Mouse (Mus musculus) G1E (cell line): ENCODE measurements around the gene Ccdc12. TPM values are rescaled to one million over a fixed set of nuclear protein-coding genes. Genes with fewer than 3 reads are reported as not detected.

Source experiments
- ATAC-seq: 2 replicates; pipeline ENCODE4 v1.8.0; 2016; ENCODE audit warnings: mild to moderate bottlenecking; ENCODE audit not compliant: insufficient number of reproducible peaks, poor library complexity, low FRiP score, severe bottlenecking; ENCODE audit errors: extremely low read depth
- DNase-seq: peaks from one replicate; pipeline ENCODE4 v3.0.0; 2012; ENCODE audit warnings: low spot score
- H3K27me3 ChIP-seq: 2 replicates; pipeline ENCODE4 v1.6.1; 2012; ENCODE audit warnings: mild to moderate bottlenecking, low read length, inconsistent platforms; ENCODE audit not compliant: insufficient read depth
- H3K36me3 ChIP-seq: replicated peaks from 2 replicates; pipeline ENCODE3; 2012; ENCODE audit warnings: mild to moderate bottlenecking, inconsistent platforms
- H3K4me1 ChIP-seq: 2 replicates; pipeline ENCODE4 v1.6.1; 2012; ENCODE audit warnings: low read depth, low read length, inconsistent platforms, mixed read lengths; ENCODE audit not compliant: insufficient read depth
- H3K4me3 ChIP-seq: 2 replicates; pipeline ENCODE4 v1.5.1; 2012; ENCODE audit warnings: low read depth, mild to moderate bottlenecking, inconsistent platforms, low read length, moderate library complexity, mixed read lengths
- H3K9me3 ChIP-seq: replicated peaks from 2 replicates; pipeline ENCODE4 v1.6.1; 2012; ENCODE audit warnings: inconsistent platforms
- CTCF ChIP-seq: IDR thresholded peaks from 2 replicates; pipeline ENCODE4 v1.5.1; 2012; ENCODE audit warnings: low read depth, low read length, inconsistent platforms, mixed read lengths
- GATA1 ChIP-seq: IDR thresholded peaks from 2 replicates; pipeline ENCODE4 v1.6.1; 2012; ENCODE audit warnings: borderline replicate concordance, low read length, inconsistent platforms, mixed read lengths
- GATA2 ChIP-seq: IDR thresholded peaks from 2 replicates; pipeline ENCODE4 v1.6.1; 2012; ENCODE audit warnings: low read depth, low read length, inconsistent platforms, borderline replicate concordance
- POLR2AphosphoS5 ChIP-seq: IDR thresholded peaks from 2 replicates; pipeline ENCODE4 v1.6.1; 2012; ENCODE audit warnings: low read depth, low read length, inconsistent platforms; ENCODE audit not compliant: insufficient replicate concordance
- TAL1 ChIP-seq: conservative IDR thresholded peaks from 2 replicates; pipeline ENCODE4 v1.6.1; 2012; ENCODE audit warnings: low read depth, low read length, inconsistent platforms, mixed read lengths
- polyA plus RNA-seq: library from polyadenylated mRNA; stranded (reverse); fragments of >175 nt; gene quantifications from 2 replicates; pipeline ENCODE4 v1.2.3, GENCODE M21; 2012
- total RNA-seq, 2 experiments: library from RNA; stranded (forward) in 1 of 2; stranded (reverse) in 1 of 2; fragments of 200-1000 nt in 1 of 2; fragments of >200 nt in 1 of 2; fragmentation: Nextera tagmentation in 1 of 2; gene quantifications; 2 replicates each; pipeline ENCODE4 v1.2.3; 2014 to 2017

Ccdc12 gene
- total and polyA plus RNA-seq, 3 experiments: 36.2 to 331 (median 202) TPM

- peaks cover 45% of the 10 kb centered on the region for H3K36me3 ChIP-seq
- no peak for ATAC-seq
- no peak for TF ChIP-seq CTCF
- TF ChIP-seq GATA2: no peak
- TF ChIP-seq TAL1: no peak
- TF ChIP-seq POLR2AphosphoS5: no peak
- no peak for TF ChIP-seq GATA1
- H3K9me3 ChIP-seq: peaks cover 5% of the 10 kb centered on the region
- peaks cover 8% of the 10 kb centered on the region; the same call in 1 of the 2 replicates for H3K27me3 ChIP-seq
- peaks cover 2% of the 10 kb centered on the region; the same call in 1 of the 2 replicates for H3K4me1 ChIP-seq
- no peak overlapping the region for H3K4me3 ChIP-seq
- no peak for DNase-seq
These were observed 62.5 kb downstream of the Ccdc12 start for GRCm38 (mm10) chr9:110718810-110719209.

DNA sequence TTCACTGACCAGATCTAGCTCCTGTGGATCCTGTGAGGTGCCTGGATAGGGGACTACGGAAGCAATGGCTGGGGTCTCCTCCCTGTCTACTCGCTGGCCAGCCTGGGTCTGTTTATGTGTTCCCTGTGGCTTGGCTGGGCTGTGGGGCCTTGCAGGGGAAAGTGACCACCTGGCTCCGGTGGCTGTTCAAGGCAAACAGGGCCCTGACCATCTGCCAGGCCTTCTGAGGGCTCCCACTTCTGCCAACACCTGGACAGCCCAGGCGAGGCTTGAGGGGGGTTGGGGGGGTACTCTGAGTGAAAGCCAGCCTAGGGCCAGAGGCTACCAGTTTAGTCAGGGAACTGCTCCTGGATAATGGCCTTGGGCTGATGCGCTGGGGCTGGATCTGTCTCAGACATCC, 63.7 kb downstream of the Ccdc12 start:
- ATAC-seq (no peak), DNase-seq (no peak)
- Histone ChIP-seq H3K36me3 (peaks cover 33% of the 10 kb centered on the region), H3K4me3 (no peak overlapping the region), H3K4me1 (peaks cover 2% of the 10 kb centered on the region; the same call in 1 of the 2 replicates), H3K27me3 (peaks cover 17% of the 10 kb centered on the region; the same call in 1 of the 2 replicates), H3K9me3 (peaks cover 5% of the 10 kb centered on the region)
- no peak for TF ChIP-seq CTCF
- TF ChIP-seq POLR2AphosphoS5: no peak
- TF ChIP-seq GATA2: no peak
- no peak for TF ChIP-seq GATA1
- TF ChIP-seq TAL1: no peak

DNA sequence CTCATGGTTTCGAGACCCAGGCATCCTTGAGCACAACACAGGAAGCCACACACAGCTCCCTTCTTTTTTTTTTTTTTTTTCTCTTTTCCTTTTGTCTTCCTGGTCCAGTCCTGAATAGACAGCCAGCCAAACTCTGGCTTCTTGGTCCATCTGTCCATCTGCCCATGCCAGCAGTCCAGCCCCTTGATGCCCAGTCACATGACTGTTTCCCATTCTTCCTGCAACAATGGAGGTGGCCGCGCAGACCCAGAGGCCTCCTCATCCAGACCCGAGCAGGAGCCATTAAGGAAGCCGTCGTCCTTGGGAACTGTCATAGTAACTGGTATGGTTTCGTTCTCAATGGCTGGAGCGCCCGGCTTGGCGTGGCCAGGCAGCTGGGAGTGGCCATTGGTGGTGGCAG, 65.8 kb downstream of the Ccdc12 start:
- Histone ChIP-seq H3K9me3 (peaks cover 5% of the 10 kb centered on the region), H3K36me3 (peaks cover 12% of the 10 kb centered on the region), H3K4me3 (no peak overlapping the region), H3K27me3 (peaks cover 32% of the 10 kb centered on the region; the same call in 1 of the 2 replicates), H3K4me1 (peaks cover 2% of the 10 kb centered on the region; the same call in 1 of the 2 replicates)
- TF ChIP-seq GATA1 (no peak), TAL1 (no peak), POLR2AphosphoS5 (no peak), CTCF (no peak), GATA2 (no peak)
- DNase-seq (no peak), ATAC-seq (no peak)

GRCm38 (mm10) chr9:110725721-110726135, 69.4 kb downstream of the Ccdc12 start:
- DNase-seq (no peak), ATAC-seq (no peak)
- Histone ChIP-seq H3K36me3 (no peaks in the 10 kb centered on the region), H3K4me3 (no peak overlapping the region), H3K27me3 (peaks cover 59% of the 10 kb centered on the region), H3K9me3 (peaks cover 5% of the 10 kb centered on the region), H3K4me1 (no peaks in the 10 kb centered on the region)
- TF ChIP-seq TAL1 (no peak), CTCF (no peak), GATA1 (no peak), POLR2AphosphoS5 (no peak), GATA2 (no peak)

DNA sequence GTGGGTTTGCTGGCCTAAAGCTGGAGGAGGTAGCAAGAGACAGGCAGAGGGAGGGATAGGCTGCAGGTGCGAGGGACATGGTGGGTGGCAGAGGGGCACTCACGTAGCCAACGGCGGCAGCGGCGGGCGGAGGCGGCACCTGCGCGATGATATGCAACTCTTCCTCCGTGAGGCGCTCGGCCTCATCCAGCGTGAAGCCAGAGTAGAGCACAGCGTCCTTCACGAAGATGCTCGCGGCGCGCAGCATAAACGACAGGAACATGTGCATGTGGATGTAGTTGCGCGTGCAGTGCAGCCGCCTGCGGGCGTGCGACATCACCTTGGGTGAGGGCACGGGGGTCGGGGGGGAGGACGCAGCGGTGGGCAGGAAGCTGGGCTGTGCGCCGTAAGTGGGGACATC, 70.6 kb downstream of the Ccdc12 start:
- no peak for DNase-seq
- H3K4me1 ChIP-seq: peaks cover under 1% of the 10 kb centered on the region; the same call in 1 of the 2 replicates
- H3K4me3 ChIP-seq: no peak overlapping the region; the same call in 1 of the 2 replicates
- TF ChIP-seq CTCF (no peak), TAL1 (no peak), POLR2AphosphoS5 (no peak), GATA2 (no peak), GATA1 (no peak)
- peaks cover 66% of the 10 kb centered on the region for H3K27me3 ChIP-seq
- no peak for ATAC-seq
- peaks cover 5% of the 10 kb centered on the region for H3K9me3 ChIP-seq
- no peaks in the 10 kb centered on the region for H3K36me3 ChIP-seq

DNA sequence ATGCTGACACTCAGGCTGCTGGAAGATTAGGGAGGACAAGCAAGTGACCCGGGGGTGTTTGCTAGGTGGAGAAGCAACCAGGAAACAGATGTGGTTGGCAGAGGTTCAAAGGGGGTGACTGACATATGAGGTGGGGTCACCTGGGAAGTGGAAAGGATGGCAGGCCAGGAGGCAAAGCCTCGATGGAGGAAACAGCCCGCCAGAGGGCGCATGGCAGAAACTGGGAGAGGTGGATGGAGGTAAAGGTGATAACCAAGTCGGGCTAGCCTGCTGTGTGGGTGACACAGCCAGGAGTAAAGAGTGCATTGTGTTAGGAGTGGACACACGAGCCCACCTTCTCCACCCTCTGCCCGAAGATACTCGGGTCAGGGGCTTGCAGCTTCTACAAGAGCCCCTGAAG, 73.5 kb downstream of the Ccdc12 start:
- H3K4me1 ChIP-seq: peaks cover 19% of the 10 kb centered on the region
- peak; percentile 24; the same call in 1 of the 2 replicates for TF ChIP-seq CTCF
- TF ChIP-seq GATA1: no peak
- no peaks in the 10 kb centered on the region for H3K9me3 ChIP-seq
- H3K4me3 ChIP-seq: no peak overlapping the region
- ATAC-seq (no peak), DNase-seq (no peak)
- peaks cover 83% of the 10 kb centered on the region for H3K27me3 ChIP-seq
- no peaks in the 10 kb centered on the region for H3K36me3 ChIP-seq

GRCm38 (mm10) chr9:110731859-110732258, 75.6 kb downstream of the Ccdc12 start:
- TF ChIP-seq GATA2 (no peak), GATA1 (no peak), TAL1 (no peak), CTCF (no peak), POLR2AphosphoS5 (no peak)
- Histone ChIP-seq H3K36me3 (no peaks in the 10 kb centered on the region), H3K27me3 (peaks cover 82% of the 10 kb centered on the region), H3K4me3 (no peak overlapping the region), H3K4me1 (peaks cover 19% of the 10 kb centered on the region), H3K9me3 (no peaks in the 10 kb centered on the region)
- no peak for DNase-seq
- no peak for ATAC-seq
